Mouse (Mus musculus): ENCODE measurements around the gene Pam. TPM values are rescaled to one million over a fixed set of nuclear protein-coding genes. Genes with fewer than 3 reads are reported as not detected.

The Pam gene
- polyA plus RNA-seq, 1 experiment from 2014 or later, result 41.5 TPM

GRCm38 (mm10) chr1:97872072-97872471, 223.4 kb downstream of the Pam start:
- no peaks in the 10 kb centered on the region for H3K27me3 ChIP-seq (ENCODE audit: insufficient read depth, low read length)
- no peak overlapping the region for H3K9ac ChIP-seq
- no peaks in the 10 kb centered on the region for H3K36me3 ChIP-seq (ENCODE audit: insufficient read depth)
- no peak overlapping the region for H3K27ac ChIP-seq (ENCODE audit: low read depth)
- no peaks in the 10 kb centered on the region for H3K9me3 ChIP-seq (ENCODE audit: low read depth, low read length)
- H3K4me2 ChIP-seq, result no peak overlapping the region
- H3K4me1 ChIP-seq (ENCODE audit: insufficient read depth), result no peaks in the 10 kb centered on the region
- DNase-seq, result no peak
- ATAC-seq (ENCODE audit: insufficient read depth), result no peak
- no peak overlapping the region for H3K4me3 ChIP-seq (ENCODE audit: low read depth, low read length)
- 56% methylated on average over 2 of the region's 2 CpGs for WGBS
- TF ChIP-seq CTCF (IDR thresholded peaks at IDR 0.05; ENCODE audit: low read depth), result no peak

- no peak for TF ChIP-seq CTCF (IDR thresholded peaks at IDR 0.05; ENCODE audit: low read depth)
- Histone ChIP-seq H3K4me3 (ENCODE audit: low read depth, low read length) (no peak overlapping the region), H3K9ac (no peak overlapping the region), H3K27ac (ENCODE audit: low read depth) (no peak overlapping the region), H3K9me3 (ENCODE audit: low read depth, low read length) (no peaks in the 10 kb centered on the region), H3K4me1 (ENCODE audit: insufficient read depth) (no peaks in the 10 kb centered on the region), H3K4me2 (no peak overlapping the region), H3K27me3 (ENCODE audit: insufficient read depth, low read length) (no peaks in the 10 kb centered on the region), H3K36me3 (ENCODE audit: insufficient read depth) (no peaks in the 10 kb centered on the region)
- 89% methylated on average over 7 of the region's 7 CpGs for WGBS
- DNase-seq (no peak), ATAC-seq (ENCODE audit: insufficient read depth) (no peak)
These were observed 231.3 kb downstream of the Pam start for GRCm38 (mm10) chr1:97864135-97864534.

- TF ChIP-seq CTCF (IDR thresholded peaks at IDR 0.05; ENCODE audit: low read depth), result no peak
- no peaks in the 10 kb centered on the region for H3K9me3 ChIP-seq (ENCODE audit: low read depth, low read length)
- H3K4me2 ChIP-seq, result no peak overlapping the region
- H3K36me3 ChIP-seq (ENCODE audit: insufficient read depth), result no peaks in the 10 kb centered on the region
- DNase-seq (peak; percentile 13), ATAC-seq (ENCODE audit: insufficient read depth) (no peak)
- H3K27me3 ChIP-seq (ENCODE audit: insufficient read depth, low read length), result no peaks in the 10 kb centered on the region
- WGBS, result 67% methylated on average over 9 of the region's 9 CpGs
- no peaks in the 10 kb centered on the region for H3K4me1 ChIP-seq (ENCODE audit: insufficient read depth)
- no peak overlapping the region for H3K9ac ChIP-seq
- no peak overlapping the region for H3K27ac ChIP-seq (ENCODE audit: low read depth)
- H3K4me3 ChIP-seq (ENCODE audit: low read depth, low read length), result no peak overlapping the region
These were observed 232.3 kb downstream of the Pam start for GRCm38 (mm10) chr1:97863140-97863539.

GRCm38 (mm10) chr1:97862734-97863133, 232.7 kb downstream of the Pam start:
- WGBS, result 64% methylated on average over 5 of the region's 5 CpGs
- H3K4me2 ChIP-seq, result no peak overlapping the region
- no peak for ATAC-seq (ENCODE audit: insufficient read depth)
- H3K36me3 ChIP-seq (ENCODE audit: insufficient read depth), result no peaks in the 10 kb centered on the region
- no peaks in the 10 kb centered on the region for H3K27me3 ChIP-seq (ENCODE audit: insufficient read depth, low read length)
- no peaks in the 10 kb centered on the region for H3K9me3 ChIP-seq (ENCODE audit: low read depth, low read length)
- no peak for TF ChIP-seq CTCF (IDR thresholded peaks at IDR 0.05; ENCODE audit: low read depth)
- H3K4me1 ChIP-seq (ENCODE audit: insufficient read depth), result no peaks in the 10 kb centered on the region
- DNase-seq, result no peak
- no peak overlapping the region for H3K27ac ChIP-seq (ENCODE audit: low read depth)
- no peak overlapping the region for H3K4me3 ChIP-seq (ENCODE audit: low read depth, low read length)
- H3K9ac ChIP-seq, result no peak overlapping the region

GRCm38 (mm10) chr1:97854256-97854655, 241.2 kb downstream of the Pam start:
- no peak overlapping the region for H3K9ac ChIP-seq
- no peak overlapping the region for H3K4me3 ChIP-seq (ENCODE audit: low read depth, low read length)
- ATAC-seq (ENCODE audit: insufficient read depth), result no peak
- no peak overlapping the region for H3K27ac ChIP-seq (ENCODE audit: low read depth)
- DNase-seq, result no peak
- no peaks in the 10 kb centered on the region for H3K9me3 ChIP-seq (ENCODE audit: low read depth, low read length)
- no peaks in the 10 kb centered on the region for H3K36me3 ChIP-seq (ENCODE audit: insufficient read depth)
- TF ChIP-seq CTCF (IDR thresholded peaks at IDR 0.05; ENCODE audit: low read depth), result no peak
- H3K4me1 ChIP-seq (ENCODE audit: insufficient read depth), result no peaks in the 10 kb centered on the region
- WGBS, result 62% methylated on average over 3 of the region's 3 CpGs
- no peaks in the 10 kb centered on the region for H3K27me3 ChIP-seq (ENCODE audit: insufficient read depth, low read length)
- no peak overlapping the region for H3K4me2 ChIP-seq

GRCm38 (mm10) chr1:97851601-97852175, 243.8 kb downstream of the Pam start:
- H3K4me2 ChIP-seq, result no peak overlapping the region
- H3K4me3 ChIP-seq (ENCODE audit: low read depth, low read length), result no peak overlapping the region
- H3K4me1 ChIP-seq (ENCODE audit: insufficient read depth), result no peaks in the 10 kb centered on the region
- no peak for TF ChIP-seq CTCF (IDR thresholded peaks at IDR 0.05; ENCODE audit: low read depth)
- no peaks in the 10 kb centered on the region for H3K9me3 ChIP-seq (ENCODE audit: low read depth, low read length)
- no peaks in the 10 kb centered on the region for H3K36me3 ChIP-seq (ENCODE audit: insufficient read depth)
- DNase-seq, result peak; percentile 65
- H3K27me3 ChIP-seq (ENCODE audit: insufficient read depth, low read length), result no peaks in the 10 kb centered on the region
- no peak overlapping the region for H3K27ac ChIP-seq (ENCODE audit: low read depth)
- WGBS, result 74% methylated on average over 13 of the region's 13 CpGs
- H3K9ac ChIP-seq, result no peak overlapping the region
- ATAC-seq (ENCODE audit: insufficient read depth), result peak; percentile 47; the same call in 1 of the 2 replicates

- H3K9ac ChIP-seq, result no peak overlapping the region
- H3K9me3 ChIP-seq (ENCODE audit: low read depth, low read length), result no peaks in the 10 kb centered on the region
- H3K36me3 ChIP-seq (ENCODE audit: insufficient read depth), result no peaks in the 10 kb centered on the region
- no peak for ATAC-seq (ENCODE audit: insufficient read depth)
- H3K4me2 ChIP-seq, result no peak overlapping the region
- 54% methylated on average over 14 of the region's 14 CpGs for WGBS
- DNase-seq, result no peak
- no peaks in the 10 kb centered on the region for H3K27me3 ChIP-seq (ENCODE audit: insufficient read depth, low read length)
- no peaks in the 10 kb centered on the region for H3K4me1 ChIP-seq (ENCODE audit: insufficient read depth)
- TF ChIP-seq CTCF (IDR thresholded peaks at IDR 0.05; ENCODE audit: low read depth), result no peak
- no peak overlapping the region for H3K4me3 ChIP-seq (ENCODE audit: low read depth, low read length)
- no peak overlapping the region for H3K27ac ChIP-seq (ENCODE audit: low read depth)
These were observed 246.7 kb downstream of the Pam start for GRCm38 (mm10) chr1:97848601-97849241.
